Mouse (Mus musculus) Muller cell, postnatal 12 days (primary cell): ENCODE results near the gene Angptl7.
A peak's percentile ranks its signal among the peaks of the same experiment; 100 is the strongest.

ENCODE experiments used
- DNase-seq: peaks from one replicate; pipeline ENCODE4 v3.0.0-alpha.2; 2015; ENCODE audit errors: inconsistent ontology term

Angptl7 gene

DNA sequence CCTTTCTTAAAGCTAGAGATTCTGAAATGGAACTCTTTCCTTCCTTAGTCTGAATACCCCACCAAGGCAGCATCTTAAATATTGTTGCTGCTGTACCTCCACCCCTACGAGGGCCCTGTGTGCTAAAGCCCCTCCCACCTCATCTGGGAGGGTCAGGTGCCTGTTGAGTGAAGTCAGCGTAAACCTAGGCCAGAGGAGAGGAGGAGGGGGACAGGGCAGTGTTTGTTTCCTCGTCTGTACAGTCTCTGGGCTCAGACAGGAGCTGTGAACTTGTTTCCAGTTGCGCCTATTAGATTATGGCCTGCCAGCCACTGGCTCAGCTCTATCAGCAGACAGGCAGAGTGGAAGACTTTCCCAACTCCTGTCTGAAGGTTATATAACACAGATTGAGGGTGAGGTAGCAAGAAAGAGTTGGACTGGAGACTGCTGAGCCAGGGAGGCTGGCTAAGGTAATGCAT is at the start of gene Angptl7:
Angptl7 (minus strand) TSS at position 51 of the 458 bp plus-strand sequence.
- no peak for DNase-seq

DNA sequence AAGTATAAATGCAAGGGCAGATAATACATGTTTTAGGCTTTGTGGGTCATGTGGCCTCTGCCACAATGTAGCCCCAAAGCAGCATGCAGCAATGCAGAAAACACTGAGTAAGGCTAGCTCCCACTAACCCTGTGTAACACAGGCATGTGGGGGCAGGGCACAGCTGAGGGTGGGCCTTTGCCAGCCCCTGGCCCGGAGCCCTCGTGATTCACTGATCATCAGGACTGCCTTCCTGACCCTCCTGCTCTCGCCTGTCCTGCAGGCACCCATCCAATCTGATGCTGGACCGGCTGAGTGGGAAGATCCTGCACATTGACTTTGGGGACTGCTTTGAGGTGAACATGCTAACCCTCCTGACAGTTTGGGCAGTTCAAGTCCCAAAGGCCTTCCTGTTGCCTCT is 48.8 kb upstream of the Angptl7 start:
- DNase-seq, result no peak

DNA sequence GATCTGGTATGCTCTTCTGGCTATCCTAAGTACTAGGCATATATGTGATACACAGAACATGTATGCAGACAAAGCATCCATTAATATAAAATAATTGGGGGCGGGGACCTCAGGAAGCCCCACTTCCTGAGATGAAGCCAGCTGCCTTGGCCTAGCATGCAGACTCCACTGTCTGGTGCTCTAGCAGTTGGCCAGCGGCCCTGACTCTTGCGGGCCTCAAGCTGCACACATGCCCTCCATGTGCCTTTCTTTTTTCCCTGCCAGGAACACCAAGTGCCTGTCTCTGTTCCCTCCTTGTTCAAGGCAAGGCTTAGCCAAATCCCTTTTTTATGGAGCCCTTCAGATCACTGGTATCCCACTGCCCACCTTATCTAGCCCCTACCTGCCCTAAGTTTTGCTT is 35.6 kb upstream of the Angptl7 start:
- no peak for DNase-seq

DNA sequence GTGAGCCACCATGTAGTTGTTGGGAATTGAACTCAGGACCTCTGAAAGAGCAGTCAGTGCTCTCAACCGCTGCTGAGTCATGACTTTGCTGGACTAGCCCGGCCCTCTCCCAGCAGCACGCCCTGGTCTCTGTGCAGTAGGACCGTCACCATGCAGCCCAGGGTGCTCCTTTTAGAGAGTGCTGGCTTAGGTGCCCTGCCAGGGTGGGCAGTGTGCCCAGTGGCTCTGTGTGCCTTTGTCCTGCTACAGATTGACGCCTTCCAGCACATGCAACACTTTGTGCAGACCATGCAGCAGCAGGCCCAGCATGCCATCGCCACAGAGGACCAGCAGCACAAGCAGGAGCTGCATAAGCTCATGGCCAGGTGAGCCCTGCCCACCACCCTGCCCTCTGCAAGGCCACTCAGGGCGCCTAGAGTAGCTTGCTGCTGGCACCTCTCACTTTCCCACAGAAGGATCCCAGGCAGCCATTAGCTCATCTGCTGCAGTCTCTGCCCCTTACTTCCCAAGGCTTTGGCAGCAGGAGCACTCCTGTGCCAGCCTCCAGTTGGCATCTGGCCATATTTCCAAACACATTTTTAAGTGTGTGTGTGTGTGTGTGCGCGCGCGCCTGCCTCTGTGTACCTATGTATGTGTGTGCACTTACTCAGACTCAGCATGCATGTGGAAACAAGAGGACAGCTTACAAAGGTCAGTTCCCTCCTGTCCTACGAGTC is 33.5 kb upstream of the Angptl7 start:
- DNase-seq, result no peak

DNA sequence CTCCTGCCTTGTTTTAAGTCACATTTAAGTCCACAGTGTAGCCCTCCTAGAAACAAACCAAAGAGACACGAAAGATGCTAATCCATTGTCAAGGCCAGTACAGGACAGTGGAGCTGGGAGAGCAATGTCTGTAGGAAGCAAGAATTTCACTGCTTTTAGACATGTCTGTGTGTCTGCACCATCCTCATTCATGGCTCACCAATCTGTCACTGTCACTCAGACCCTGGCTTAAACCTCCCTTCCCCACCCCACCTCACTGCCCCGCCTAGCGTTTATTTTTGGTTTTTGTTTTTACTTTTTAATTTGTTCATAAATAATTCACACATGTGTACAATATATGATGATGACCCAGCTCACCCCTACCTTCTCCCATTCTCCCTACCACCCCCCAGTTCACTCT is 32.3 kb upstream of the Angptl7 start:
- DNase-seq, result no peak

DNA sequence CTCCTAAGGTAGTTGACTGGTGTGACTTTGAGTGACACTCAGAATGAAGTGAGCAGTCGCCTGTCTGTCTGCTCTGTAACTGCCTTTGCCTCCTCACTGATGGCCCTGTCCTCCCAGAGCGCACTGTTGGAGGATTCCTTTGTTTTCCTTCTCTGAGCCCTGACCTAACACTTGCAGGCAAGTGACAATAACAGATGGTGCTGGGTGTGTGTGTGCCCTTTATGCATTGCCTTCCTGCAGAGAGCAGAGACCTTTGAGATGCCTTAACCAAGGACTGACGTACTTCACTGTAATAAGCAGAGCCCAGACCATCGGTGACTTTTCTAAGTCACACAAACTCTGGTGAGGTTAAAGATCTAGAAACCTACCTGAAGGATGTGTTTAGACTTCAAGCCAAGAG is 31.1 kb upstream of the Angptl7 start:
- DNase-seq, result no peak

DNA sequence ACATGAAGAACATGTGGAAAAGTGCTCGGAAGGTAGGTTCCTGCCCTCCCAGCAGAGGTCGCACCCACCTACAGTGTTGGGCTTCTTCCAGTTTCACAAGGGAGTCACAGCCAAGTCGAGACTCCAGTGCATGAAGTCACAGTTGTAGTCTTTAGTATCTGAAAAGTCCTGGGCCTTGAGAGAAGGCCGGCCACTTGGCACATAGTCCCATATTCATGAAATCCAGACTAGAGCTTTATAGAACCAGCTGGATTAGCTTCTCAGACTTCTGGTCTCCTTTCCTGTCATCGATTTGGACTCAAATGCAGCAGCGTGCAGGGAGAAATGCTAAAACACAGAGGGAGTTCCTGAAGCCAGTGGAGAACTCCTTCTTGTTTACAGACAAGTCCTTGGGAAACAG is 30.5 kb upstream of the Angptl7 start:
- DNase-seq, result no peak

DNA sequence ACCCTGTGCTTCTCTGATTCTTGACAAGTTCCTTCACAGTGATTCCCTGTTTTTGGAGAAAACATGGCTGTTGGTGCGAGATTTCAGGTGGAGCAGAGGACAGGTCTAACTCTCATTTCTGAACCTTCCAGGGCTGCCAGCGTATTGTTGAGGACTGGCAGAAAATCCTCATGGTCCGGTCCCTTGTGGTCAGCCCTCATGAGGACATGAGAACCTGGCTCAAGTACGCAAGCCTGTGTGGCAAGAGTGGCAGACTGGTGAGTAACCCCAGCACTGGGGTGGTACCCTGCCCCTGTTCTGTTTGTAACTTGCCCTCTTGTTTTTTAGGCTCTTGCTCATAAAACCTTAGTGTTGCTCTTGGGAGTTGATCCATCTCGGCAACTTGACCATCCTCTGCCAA is 30.1 kb upstream of the Angptl7 start:
- no peak for DNase-seq

DNA sequence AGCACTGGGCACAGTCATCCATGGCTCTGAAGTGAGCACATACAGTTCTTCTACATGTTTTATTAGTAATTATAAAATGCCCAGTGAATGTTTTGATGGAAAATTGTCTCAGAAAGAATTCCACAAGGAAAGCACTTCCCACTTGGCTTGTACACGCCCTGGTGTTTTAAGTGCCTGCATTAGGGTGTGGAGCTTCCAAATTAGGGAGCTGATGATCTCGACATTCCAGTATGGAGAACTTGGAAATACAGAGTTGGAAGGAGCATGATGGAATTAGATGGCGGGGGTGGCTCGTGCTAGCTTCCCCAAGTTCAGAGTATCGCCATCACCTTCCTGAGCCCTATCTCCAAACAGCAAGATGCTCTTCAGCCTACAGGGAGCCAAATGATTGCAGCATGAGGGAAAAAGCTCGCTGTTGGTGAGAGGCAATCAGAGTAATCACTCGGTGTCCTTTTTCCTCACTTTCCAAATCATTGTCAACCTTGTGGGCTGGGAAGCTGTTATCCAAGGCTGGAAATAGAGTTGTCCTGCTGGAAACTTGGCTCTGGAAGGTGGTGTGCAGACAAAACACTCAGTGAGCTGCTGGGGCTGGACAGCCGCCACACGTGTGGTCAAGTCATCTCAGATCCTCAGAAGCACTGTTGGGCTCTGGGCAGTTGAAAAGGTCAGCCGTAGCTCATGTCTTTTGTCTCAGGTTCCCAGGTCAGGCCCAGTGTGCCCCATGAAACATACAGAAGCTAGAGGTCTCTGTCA is 27.1 kb upstream of the Angptl7 start:
- DNase-seq, result peak; percentile 45

DNA sequence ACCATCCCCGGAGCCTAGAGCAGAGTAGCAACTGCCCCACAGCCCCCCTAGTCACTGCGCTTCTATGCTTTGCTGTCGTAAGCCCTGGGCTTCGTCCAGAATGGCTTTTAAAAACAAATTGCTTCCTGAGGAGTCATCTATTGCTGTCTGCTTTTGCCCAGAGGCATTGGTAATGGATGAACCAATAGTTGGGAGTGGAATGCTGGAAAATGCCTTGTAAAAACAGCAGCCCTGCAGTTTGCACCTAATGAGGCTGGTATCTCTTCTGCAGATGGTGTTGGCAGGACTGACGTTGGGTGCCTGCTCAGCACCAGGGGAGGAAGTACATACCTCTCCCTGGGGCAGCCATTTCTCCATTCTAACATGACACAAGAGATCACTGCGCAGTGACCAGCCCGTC is 23.3 kb upstream of the Angptl7 start:
- DNase-seq, result peak; percentile 42

DNA sequence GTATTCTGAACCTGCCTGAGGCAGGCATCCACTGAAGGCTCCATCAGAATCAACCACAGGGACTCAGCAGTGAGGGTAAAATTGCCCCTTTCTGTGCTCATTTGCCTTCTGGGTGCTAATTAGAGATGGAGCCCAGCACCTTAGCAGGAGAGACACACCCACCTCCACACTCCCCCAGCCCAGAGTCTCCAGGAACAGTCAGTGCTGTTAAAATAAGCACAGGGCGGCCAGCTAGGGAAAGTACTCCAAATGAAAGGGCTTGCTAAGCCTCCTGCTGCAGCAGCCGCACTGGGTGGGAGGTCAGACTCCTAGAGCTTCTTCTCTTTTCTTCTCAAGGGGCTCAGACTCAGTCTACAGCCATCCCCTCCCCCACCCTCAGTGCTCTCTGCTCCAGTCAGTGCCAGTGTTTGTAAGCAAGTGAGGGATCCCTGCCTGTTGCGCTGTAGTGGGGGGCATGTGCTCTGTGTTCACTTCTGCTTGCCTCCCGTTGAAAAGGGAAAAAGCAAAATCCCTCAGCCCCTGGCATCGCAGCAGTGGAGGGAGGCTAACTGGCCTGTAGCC is 18.1 kb upstream of the Angptl7 start:
- DNase-seq, result peak; percentile 26

DNA sequence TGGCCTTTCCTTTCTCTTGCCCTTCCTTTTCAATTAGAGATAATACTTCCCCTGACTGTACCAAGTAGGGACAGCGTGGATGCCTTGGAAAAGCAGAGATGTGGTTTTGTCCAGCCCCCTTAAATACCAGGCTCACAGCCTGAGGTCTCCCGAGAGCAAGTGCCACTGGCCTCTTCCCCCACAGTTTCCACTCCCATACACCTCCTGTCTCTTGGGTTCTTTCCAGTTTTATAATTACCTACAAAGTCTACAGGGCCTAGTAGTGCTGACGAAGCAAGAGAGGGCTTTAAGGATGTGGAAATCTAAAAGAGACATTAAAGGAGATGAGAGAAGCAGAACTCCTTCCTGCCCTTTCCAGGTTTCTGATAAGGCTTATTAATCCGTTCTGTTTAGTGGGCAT is 17.5 kb upstream of the Angptl7 start:
- peak; percentile 66 for DNase-seq

DNA sequence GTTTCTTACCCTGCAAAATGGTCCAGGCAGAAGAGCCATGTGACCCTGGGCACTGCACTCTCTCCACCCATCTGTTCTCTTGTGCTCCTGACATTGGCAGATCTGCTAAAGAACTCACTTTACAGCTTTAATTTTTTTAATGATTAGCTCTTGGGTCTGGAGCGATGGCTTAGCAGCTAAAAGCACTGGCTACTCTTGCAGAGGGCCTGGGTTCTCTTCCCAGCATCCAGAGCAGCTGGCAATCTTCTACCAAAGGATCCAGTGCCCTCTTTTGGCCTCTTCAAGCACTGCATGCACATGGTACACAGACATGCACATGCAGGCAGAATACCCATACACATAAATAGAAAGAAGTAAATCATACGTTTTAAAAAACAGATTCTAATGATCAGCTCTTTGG is 15.1 kb upstream of the Angptl7 start:
- no peak for DNase-seq

DNA sequence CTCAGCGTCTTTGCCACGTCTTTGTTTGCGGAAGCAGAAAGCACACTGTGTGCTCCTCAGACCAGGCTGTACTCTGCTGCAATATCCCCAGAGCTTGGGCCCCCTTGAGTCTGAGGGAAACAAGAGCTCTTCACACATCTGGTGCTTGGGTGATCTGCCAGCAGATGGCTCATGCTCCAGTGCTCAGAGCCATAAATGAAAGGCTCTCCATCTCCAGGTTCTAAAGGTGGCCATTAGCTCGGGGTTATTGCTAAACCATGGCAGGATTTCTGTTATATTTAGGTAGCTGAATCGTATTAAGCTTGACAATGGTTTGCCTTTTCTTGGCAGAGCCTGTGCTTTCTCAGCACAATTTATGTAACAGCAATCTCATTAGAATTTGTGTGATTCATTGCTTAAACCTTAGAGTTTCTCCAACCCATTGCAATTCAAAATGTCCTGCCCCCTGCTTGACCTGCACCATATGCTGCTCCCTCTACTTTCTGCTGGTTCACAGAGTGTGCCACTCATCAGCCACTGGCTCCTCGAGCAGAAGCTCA is 12.8 kb upstream of the Angptl7 start:
- DNase-seq, result peak; percentile 87

DNA sequence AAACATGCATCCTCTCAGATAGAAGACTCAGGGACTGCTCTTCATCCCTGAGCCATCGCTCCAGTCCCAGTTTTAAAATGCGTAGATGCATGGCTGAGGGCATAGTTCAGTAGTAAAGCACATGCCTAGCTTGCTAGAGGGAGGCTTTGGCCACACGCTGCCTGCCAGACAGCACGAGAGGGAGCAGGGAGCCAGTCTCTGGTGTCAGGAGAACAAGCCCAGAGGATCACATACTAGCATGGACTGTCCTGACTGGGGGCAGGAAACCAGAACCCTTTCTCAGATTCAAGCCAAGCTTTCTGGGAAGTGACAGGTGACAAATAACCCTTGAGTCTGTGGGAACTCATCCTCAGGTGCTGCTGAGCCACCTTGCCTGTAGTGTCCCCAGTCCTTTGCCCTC is 11.1 kb upstream of the Angptl7 start:
- no peak for DNase-seq

DNA sequence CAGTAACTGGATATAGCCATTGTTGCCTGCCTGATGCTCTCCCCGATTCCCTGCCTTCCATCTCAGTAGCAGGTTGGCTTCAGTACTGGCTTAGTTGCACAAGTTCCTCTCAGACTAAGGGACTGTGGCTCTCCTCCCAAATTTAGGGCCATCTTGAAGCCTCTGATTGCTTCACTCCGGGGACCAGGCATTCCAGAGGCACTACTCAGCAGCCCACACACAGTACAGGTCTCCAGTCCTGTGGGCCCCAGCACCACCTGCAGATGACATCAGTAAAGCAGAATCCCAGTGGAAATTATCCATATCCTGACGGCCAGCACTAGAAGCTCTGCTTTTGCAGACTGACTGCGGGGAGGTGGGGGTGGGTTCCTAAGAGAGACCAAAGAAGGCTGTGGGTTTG is 10.4 kb upstream of the Angptl7 start:
- DNase-seq, result peak; percentile 83

DNA sequence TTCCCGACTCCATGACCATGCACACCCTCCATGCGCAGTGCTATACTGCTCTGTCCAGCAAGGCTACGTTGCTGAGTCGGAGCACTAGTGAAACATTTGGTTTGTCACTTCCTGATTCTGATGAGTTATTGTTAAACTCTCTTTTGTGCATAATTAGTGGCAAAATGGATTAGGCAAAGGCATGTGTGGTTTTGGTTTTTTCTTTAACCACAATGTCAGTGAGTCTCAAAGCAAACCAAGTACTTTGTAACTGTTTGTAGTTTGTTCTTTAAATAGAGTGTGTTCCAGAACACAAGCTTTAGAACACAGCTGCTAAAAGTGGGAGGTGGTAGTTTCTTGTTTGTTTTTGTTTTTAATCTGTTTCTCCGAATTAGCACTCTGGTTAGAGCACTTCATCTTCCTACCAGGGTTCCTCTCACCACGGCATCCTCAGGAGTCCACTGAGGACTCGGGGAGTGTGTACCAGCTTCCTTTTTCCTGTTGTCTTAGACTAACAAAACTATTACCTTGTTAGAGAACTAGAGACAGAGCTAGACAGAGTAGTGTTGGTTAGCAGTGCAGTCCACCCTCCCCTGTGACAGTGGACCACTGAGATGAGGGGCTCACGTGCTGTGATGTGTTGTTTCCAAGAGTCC is 9.3 kb upstream of the Angptl7 start:
- DNase-seq, result peak; percentile 76

DNA sequence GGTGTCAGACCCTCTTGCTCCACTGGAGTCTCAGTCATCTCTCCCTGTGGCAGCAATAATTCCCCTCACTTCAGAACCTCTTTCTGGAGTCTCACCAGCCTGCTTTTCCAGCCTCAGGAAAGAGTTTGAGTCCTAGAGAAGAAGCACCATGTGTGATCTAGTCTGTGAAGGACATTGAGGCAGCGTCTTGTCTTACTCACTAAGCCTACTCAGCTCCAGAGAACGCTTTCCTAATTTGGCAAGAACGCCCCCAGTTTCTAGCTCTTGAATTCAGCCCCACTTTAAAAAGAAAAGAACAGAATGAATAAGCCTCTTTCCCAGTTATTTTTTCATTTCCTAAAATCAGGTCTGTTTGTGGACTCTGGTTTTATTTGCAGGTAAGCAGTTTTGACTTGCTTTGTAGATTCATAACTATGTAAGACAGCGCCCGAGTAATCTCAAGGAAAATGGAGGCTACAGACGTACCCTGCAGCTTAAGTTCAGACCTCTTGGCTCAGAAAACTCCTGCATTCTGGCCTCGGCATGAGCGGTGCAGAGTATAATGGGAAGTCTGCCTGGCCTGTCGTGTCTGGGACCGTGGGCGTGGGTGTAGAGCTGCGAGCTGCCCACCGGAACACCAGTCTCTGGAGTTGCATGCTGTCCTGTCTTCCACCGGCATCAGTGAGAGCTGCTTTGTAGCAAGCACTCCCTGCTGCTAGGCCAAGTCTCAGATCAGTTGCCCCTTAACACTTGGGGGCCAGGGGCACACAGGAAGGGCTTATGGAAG is 8.0 kb upstream of the Angptl7 start:
- no peak for DNase-seq

DNA sequence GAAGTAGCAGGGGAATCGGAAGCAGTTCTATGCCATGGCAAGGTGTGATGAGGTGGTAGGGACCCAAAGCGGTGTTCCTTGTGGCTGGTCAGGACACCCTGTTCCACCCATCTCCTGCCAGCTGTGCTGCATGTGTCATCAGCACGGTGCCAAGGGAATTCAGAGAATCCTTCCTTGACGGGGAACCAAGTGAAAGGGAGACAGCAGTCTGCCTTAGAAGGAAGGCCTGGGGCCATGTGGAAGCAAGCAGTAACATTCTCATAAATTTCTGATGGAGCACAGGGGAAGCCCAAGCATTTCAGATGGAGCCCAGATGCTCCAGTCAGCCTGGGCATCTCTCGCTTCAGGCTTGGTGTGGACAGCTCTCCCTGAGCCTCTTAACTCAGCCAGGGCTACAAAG is 7.3 kb upstream of the Angptl7 start:
- DNase-seq, result no peak

DNA sequence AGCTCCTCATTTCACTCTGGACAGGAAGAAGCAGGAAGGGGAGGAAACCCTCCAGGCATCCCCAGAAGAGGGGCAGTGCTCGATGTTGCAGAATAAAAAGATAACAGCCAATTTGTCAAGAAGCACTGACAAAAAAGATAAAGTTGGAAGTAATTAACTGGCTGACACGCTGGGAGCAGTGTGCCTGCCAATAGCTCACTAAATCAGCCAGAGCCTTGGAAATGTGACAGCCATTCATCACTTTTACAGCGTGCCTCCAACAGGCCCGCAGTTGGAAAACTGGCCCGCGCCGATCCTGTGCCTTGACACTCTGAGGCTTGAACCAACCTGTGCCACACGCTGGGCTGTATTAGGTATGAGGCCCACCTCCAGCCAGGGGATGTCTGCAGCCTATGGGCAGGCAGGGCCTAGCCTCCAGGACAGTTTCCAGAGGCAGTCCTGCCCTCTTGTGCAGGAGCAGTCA is 4.3 kb upstream of the Angptl7 start:
- DNase-seq, result peak; percentile 68
